Mouse (Mus musculus) neural tube, embryonic 10.5 days (tissue): ENCODE data around the gene Gm21887.
"Not testable (repeated sequence)": the region's sequence is repeated elsewhere in the genome, so short reads cannot be mapped to it uniquely, and the experiment has no call there.

Experiments used
- DNase-seq: peaks from one replicate; pipeline ENCODE4 v3.0.0-alpha.2; 2017; ENCODE audit warnings: low spot score; ENCODE audit errors: extremely low spot score

Gm21887 gene

DNA sequence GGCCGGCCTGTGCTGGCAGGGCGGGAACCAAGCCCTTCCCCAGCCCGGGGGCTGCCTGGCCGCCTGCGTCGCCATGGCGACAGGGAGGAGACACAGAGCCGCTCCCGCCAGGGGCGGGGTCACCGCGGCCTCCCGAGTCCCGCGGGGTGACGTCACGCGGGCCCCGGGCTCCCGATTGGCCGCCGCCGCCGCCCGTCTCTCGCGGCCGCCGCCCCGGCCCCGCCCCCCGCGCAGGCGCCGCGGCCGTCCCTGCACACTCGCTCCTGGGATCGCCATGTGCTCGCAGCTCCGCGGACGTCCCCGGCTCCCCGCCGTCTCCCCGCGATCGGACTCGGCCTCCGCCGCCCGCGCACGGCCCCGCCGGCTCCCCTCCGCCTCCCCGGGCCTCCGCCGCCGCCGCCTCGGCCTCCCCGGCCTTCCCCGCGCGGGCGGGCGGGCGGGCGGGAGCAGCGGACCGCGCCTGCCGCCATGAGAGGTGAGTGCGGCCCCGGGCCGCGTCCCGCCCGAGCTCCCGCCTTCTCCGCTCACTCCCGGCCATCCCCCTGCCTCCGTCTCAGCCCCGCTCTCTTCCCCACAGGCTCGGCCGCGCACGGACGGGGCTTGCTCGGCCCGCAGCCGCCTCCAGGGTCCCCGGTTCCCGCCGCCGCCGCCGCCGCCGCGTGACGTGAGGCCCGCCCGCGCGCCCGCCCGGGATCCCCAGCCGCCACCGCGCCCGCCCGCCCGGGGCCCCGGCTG is at the start of gene Gm21887:
TSS of gene Gm21887 (plus strand) at position 644 of the 735 bp plus-strand sequence.
- DNase-seq = peak; percentile 97

DNA sequence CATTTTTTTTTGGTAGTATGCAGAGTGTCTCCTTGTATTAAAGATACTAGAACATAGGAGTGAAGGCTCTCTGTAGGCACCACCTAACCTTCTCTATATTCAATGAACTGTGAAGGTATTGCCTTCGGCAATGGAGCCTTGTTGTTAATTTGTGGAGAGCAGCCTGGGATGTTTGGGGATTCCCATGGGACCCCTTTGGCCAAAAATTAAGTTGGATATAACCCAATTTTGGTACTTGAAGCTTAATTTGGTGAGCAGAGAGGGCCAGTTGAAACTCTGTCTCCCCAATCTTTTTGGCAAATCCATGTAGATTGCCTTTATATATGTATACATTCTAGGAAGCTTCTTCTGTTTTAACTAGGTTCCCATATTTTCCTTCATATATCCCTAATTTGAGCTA is 40.1 kb upstream of the Gm21887 start:
- DNase-seq = no peak

DNA sequence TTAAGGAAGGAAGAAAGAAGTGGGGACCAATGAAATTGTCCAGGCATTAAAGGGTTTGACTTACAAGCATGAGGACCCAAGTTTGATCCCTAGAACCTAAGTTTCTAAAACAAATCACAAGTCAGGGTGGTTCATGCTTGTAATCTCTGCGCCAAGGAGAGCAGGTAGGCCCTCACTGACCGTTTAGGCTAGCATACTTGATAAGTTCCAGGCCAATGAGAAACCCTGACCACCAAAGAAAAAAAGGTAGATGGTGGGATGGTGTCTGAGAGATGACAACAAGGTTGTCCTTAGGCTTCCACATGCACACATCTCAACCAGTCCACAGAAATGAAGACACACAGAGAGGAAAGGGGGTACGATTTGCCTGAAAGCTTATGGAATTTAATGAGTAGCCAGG is 39.7 kb upstream of the Gm21887 start:
- not testable (repeated sequence) for DNase-seq

DNA sequence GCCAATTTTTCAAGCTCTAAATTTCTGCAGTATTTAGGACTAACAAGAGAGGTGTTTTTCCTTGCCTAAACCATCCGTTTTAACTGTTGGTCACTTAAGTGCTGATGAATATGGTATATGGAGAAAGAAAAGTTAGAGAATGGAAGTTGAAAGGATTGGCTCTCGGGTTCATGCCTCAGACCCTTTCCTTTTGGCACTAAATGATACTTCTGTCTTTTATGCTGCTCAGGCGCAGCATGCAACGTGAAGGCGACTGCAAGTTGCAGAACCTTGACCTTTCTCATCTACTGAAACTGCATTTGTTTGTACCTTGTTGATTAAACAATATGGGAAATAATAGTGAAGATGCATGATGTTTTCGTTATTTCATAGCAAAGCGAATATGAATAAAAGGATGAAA is 38.9 kb upstream of the Gm21887 start:
- not testable (repeated sequence) for DNase-seq

DNA sequence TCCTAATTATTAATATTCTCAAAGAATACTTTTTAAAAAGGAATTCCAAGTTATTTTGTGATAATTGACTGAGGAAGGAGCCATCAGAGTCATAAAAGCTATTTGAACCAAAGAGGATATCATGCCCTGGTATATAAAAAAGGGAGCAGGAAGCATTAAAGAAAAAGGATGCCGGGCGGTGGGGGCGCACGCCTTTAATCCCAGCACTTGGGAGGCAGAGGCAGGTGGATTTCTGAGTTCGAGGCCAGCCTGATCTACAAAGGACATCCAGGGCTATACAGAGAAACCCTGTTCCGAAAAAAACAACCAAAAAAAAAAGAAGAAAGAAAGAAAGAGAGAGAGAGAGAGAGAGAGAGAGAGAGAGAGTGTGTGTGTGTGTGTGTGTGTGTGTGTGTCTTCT is 37.9 kb upstream of the Gm21887 start:
- DNase-seq = not testable (repeated sequence)

DNA sequence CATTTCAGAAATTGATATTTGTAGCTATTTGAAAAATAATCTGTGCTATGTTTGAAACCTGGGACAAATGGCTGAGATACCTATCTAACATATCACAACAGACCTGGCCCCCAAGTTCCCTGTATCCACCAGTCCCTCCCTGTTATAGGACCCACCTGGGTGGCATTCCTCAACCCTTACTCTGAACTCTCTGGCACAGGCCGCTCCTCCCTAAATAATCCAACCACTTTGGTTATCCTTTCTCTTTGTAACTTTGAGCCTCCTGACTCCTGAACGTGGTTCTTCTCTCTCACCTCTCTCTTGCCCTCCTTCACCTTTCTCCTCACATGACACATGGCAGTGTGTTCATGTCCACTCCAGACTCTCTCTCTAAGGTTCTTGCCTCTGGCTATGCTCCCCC is 37.3 kb upstream of the Gm21887 start:
- not testable (repeated sequence) for DNase-seq

DNA sequence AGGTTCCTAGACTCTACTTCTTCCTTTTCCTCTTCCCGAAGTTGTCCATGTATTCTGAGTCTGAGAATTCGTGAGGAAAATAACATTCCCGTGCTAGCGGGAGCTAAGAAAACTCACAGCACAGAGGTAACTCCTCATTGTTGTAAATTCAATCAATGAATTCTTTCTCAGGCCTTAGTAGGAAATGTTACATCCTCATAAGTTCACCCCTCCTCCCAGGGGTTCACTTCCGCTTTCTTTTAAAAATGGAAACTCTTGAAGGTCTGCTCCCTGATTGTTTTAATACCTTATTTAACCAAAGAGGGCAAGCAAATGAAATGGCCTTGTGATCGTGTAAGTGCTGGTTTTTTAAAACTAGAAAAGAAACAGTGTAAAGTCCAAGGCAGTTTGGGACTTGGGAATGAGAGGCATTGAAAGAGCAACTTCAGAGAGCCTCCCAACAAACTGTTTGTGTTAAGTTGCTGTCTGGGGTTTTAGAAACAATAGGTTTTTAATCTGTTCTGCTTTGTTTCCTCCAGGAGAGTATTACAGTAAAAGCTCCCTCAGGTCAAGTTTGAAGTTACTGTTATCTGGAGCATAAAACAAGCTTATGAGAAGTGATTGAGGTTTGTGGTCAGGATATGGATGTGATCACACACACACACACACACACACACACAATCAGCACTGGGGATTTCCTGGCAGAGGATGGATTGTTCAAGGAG is 36.5 kb upstream of the Gm21887 start:
- DNase-seq = not testable (repeated sequence)

DNA sequence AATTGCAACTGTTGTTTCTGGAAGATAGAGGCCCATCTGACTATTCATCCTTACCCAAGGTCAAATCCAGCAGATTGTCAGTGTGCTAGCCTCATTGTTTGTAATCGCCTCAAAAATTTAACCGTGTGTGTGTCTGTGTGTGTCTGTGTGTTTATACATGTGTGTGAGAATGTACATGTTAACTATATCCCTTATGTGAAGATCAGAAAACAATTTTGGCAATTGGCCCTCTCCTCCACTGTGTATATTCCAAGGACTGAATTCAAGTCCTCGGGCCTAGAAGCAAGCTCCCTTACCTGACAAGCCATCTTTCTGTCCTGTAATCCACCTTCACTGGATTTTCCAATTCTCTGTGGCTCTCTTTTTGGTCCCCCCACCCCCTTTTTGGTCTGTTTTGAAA is 35.7 kb upstream of the Gm21887 start:
- DNase-seq = not testable (repeated sequence)

DNA sequence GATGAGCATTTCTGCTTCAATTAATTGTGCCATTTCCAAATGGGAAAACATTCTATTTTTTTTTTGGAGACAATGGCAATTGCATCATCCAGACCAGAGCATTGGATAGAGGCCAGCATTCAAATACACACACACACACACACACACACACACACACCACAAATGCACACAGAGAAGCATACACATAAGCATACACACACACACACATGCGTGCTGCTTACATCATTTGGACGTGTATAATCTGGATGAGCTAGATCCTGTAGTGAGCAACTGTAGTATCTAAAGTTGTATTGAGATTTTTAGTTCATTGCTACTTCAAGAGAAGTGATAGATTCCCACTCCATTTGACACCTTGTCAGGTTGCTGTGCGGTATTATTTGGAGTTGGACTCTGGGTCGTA is 35.0 kb upstream of the Gm21887 start:
- DNase-seq = not testable (repeated sequence)

DNA sequence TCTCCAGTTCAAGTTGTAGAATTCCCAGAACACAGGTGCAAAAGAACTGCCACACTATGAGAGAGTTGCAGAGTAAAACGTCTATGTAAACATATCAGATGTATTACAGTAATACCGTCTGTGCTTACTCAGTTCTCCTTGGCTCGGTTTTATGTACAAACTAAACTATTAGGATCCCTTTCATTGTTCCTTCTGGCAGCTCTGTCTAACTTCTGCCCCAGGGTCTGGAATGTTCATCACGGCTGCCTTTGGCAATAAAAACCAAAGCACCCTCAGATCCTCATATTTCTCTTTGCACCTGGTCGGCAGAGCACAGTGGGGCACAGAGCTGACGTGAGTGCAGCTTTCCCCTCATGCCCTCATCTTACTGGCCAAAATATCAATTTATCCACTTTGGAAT is 34.5 kb upstream of the Gm21887 start:
- not testable (repeated sequence) for DNase-seq

DNA sequence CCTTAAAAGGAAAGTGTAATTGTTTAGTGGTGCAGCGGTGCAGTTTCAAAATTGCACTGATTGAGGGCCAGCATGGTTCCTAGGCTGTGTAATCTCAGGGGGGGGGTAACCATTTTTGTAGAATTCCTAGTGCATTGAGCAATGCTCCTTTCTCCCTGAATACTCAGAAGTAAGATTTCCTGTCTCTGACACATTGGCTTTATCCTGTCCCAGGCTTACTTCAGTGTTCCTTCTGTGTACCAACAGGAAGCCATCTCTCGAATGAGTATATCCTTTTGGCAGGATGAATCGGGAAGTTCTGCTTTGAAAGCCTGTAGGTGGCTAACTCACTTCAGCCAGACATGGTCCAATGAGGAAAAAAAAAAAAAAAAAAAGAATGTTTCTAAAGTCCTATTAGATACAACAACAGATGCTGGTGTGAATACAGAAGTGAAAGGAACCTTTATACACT is 33.8 kb upstream of the Gm21887 start:
- not testable (repeated sequence) for DNase-seq

DNA sequence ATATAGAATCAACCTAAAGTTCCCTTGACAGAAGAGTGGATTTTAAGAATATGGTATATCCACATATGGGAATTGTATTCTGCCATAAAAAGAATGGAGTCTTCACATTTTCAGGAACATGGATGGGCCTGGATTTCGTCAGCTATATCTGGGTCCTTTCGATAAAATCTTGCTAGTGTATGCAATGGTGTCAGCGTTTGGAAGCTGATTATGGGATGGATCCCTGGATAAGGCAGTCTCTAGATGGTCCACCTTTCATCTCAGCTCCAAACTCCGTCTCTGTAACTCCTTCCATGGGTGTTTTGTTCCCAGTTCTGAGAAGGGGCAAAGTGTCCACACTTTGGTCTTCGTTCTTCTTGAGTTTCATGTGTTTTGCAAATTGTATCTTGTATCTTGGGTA is 33.1 kb upstream of the Gm21887 start:
- not testable (repeated sequence) for DNase-seq

DNA sequence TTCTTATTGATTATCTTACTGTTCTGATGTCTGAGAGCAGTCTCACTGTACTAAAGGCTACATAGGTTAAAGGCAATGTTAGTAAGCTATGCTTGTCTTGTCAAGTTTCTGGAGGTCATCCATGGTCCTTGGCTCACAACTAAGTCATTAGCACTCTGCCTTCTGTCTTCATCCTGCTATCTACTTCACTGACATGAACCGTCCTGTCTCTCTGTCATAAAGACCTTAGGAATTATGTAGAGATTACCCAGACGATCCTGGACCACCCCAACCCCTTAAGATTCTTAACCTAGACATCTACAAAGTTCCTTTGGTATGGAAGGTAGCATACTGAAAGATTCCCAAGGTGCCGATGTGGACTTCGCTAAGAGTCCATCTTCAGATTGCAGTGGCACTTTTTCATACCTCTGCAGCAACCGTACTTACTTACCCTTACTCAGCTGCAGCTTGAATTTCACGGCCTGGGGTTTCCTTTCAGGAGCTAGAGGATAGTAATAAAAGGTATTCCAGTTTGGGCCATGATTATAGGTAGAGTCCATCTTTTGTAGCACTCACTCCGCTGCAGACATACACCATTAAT is 31.5 kb upstream of the Gm21887 start:
- not testable (repeated sequence) for DNase-seq

DNA sequence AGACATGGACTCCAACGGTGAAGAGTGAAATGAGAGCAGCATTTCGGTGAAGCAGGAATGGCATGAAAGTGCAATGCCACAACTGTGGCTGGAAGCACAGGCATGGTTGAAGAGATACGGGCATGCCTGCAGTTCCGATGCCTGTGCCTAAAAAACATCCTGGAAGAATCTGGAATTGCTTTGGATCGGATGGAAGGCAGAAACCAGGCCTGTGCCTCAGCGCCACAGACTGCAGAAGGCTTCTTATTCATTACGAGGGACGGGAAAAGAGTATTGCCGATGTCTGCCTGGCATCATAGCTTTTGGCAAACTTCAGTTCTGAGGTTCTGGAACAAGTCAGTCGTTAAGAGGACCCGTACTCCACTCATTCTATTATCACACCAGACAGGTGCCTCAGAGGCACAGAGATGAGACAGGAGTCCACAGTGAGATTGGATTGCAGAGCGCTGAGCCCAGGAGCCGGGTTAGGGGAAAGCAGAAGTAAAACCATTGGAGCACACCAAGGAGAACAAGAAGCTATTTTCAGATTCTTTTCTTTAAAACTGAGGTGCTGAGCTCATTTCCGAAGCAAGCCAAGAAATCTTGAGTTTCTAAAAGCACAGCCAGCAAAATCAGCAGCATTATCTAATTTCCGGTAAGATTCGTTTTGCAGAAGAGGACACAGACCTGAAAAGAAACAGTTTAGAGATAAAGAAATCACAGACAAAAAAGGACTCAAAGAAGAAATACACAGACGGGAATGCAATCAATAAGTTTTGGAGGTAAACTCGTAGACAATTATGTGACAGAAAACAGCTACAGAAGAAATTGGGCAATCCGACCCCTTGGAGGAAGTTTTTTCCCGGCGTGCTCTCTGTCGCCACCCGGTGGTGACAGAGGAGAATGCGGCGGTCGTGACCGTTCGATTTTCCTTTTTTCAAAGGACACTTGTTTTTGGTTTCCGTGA is 30.8 kb upstream of the Gm21887 start:
- peak; percentile 84 for DNase-seq

DNA sequence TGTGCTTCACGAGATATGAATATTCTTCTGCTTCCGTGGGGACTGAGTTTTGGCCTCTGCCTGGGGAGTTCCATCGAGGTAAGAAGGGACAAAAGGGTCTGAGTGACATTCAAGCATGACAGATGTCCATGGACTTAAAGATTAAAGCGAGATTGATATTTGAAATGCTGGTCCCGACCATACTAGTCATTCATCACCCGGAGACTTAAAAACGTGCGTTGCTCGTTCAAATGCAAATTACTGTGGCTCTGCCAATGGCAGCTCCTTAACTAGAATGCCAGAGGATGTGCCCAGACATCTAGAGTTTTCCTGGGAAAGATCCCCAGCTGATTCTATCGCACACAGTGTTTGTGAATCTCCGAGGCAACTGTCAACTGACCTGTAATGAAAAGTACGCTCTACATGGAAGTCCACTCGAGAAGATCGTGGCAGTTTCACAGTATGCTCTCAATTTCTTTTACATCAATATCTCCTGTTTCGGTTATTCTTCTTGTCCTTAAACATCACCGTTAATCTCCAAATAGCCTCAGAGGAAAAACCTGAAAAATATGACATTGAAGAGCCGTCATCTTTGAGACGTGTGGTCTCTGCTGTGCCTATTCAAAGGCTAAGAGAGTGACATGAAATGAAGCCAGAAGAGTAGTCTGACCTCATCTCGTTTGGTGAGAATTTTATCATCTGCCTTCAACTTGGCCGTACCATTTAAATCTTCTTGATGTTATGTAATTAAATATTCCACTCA is 29.8 kb upstream of the Gm21887 start:
- not testable (repeated sequence) for DNase-seq

DNA sequence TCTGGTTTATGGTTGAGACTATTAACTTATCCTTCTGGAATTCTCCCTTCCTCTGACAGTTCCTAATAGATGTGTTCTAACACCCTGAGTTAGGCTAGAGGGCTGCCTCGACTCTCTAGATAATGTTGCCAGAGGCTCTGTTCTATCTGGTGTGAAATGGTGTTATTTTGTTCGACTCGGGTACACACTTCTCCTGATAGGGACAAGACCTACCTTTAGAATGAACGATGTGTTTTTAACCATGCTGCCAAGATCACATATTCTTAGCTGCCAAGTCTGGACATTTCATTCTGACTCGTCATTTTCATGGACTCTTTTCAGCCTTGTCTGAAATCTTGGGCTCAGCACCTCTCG is 29.3 kb upstream of the Gm21887 start:
- DNase-seq = not testable (repeated sequence)

DNA sequence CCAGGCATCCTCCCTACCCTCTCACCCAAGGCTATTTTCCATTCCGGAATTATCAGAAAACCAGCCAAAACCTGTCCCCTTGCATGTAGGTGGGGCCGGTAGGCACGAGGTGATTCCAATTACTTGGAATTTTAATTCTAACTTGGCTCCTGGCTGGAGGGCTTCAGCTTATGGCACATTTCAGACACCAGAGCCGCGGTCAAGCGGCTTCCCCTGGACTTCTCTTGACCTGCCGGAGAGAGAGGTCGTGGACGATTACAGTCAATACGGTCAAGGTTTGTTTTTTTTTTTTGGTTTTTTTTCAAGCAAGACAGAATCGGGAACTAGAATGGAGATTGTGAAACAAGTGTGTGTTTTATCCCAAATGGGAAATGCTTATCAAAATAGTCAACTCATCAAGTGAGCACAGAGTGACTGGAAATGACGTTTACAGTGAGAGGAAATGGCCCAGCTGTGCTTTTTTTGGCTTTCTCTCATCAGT is 28.6 kb upstream of the Gm21887 start:
- DNase-seq = peak; percentile 13

DNA sequence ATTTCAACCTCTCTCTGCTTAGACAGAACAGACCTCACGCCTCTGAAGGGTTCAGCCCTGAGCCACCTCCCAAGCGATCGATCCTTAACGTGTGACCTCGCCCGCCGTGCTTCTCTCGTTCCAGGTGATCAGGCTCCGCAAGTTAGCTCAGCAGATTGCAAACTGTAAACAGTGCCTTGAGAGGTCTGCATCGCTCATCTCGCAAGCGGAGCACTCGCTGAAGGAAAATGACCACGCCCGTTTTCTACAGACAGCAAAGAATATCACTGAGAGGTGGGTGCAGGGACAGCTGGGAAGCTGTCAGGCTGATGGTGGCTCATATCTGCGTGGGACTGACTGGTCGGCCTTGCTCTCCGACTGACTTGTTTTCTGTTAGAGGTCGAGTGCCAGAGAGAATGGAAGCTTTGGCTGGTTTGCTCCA is 27.7 kb upstream of the Gm21887 start:
- DNase-seq = peak; percentile 15

DNA sequence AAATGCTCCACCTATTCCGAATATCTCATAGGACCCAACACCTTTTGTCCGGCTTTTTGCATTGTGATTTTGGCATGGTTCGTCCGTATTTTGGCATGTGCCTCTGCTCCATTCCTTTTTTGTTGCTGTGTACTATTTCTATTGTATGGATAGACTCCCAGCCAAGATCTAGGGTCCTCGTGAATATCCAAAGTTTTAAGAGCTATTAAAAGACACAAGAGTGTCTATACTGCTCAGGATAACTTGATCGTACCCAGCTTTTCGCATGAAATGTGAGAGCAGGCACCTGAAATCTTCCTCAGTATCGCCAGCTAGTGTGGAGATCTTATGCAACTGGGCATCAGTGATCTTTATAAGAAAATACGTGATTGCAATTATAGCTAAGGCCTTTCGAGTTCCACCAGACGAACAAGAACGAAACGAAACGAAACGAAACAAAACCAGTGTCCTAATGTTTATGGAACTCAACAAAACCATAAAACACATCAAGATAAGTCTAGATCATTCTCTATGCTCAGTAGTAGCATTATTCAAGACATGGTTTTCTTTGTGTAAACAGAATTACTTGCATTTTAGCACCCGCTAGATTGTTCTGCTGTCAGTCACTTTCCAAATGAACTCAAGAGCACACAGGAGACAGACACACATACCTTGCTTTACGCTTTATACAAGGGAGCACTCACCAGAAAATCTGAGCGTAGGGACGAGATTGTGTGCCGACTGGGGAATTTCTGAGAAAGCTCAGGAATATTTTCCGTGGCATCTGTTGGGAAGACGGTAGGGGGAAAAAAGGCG is 26.7 kb upstream of the Gm21887 start:
- peak; percentile 11 for DNase-seq
